Mouse (Mus musculus) liver, embryonic 15.5 days (tissue): Measurements from ENCODE around the gene Sav1. TPM values are rescaled to one million over a fixed set of nuclear protein-coding genes. Genes with fewer than 3 reads are reported as not detected.
A peak's percentile ranks its signal among the peaks of the same experiment; 100 is the strongest.

Source experiments
- ATAC-seq: fragments of 200-750 bp; cut with Nextera tagmentation; 2 replicates; pipeline ENCODE4 v1.8.0; 2017; ENCODE audit warnings: moderate number of reproducible peaks, mild to moderate bottlenecking, moderate library complexity; ENCODE audit not compliant: insufficient read depth
- H3K27ac ChIP-seq: fragments of 300-500 bp; sonication (generic); replicated peaks from 2 replicates; pipeline ENCODE4 v1.5.1; 2015; ENCODE audit warnings: mild to moderate bottlenecking, inconsistent platforms
- H3K27me3 ChIP-seq: fragments of 300-500 bp; sonication (generic); 2 replicates; pipeline ENCODE4 v1.6.1; 2015; ENCODE audit warnings: mild to moderate bottlenecking, inconsistent platforms
- H3K36me3 ChIP-seq: fragments of 300-500 bp; sonication (generic); replicated peaks from 2 replicates; pipeline ENCODE4 v1.6.1; 2015; ENCODE audit warnings: moderate library complexity, mild to moderate bottlenecking, inconsistent platforms
- H3K4me1 ChIP-seq: fragments of 300-500 bp; sonication (generic); replicated peaks from 2 replicates; pipeline ENCODE4 v1.6.1; 2015; ENCODE audit warnings: inconsistent platforms
- H3K4me2 ChIP-seq: fragments of 300-500 bp; sonication (generic); 2 replicates; pipeline ENCODE4 v1.6.1; 2015; ENCODE audit warnings: moderate library complexity, mild to moderate bottlenecking, inconsistent platforms
- H3K4me3 ChIP-seq: fragments of 300-500 bp; sonication (generic); replicated peaks from 2 replicates; pipeline ENCODE4 v1.5.1; 2015; ENCODE audit warnings: mild to moderate bottlenecking, inconsistent platforms
- H3K9ac ChIP-seq: fragments of 300-500 bp; sonication (generic); 2 replicates; pipeline ENCODE4 v1.6.1; 2015; ENCODE audit warnings: moderate library complexity, mild to moderate bottlenecking, inconsistent platforms
- H3K9me3 ChIP-seq: fragments of 300-500 bp; sonication (generic); replicated peaks from 2 replicates; pipeline ENCODE4 v1.6.1; 2016; ENCODE audit warnings: inconsistent platforms
- WGBS: fragments of 180-500 bp; shearing (Covaris S2); methylation state at CpG from one replicate; pipeline ENCODE4 v1.1.7; 2015; ENCODE audit warnings: mixed read lengths; ENCODE audit not compliant: insufficient replicate concordance; 5-methylcytosine and 5-hydroxymethylcytosine counted together
- polyA plus RNA-seq: library from polyadenylated mRNA; unstranded; fragments of >200 nt; fragmentation: Nextera tagmentation; extraction: Ambion mirVana; gene quantifications from 2 replicates; pipeline ENCODE4 v1.2.1, GENCODE M21; 2015

The Sav1 gene
- polyA plus RNA-seq = 3.7 and 3.8 TPM in 2 replicates

- peaks cover 26% of the 10 kb centered on the region for H3K36me3 ChIP-seq
- peak within 1 kb of the TSS; percentile 94 for H3K27ac ChIP-seq
- peaks cover 37% of the 10 kb centered on the region for H3K4me1 ChIP-seq
- H3K4me3 ChIP-seq = peak within 1 kb of the TSS; percentile 88
- no peaks in the 10 kb centered on the region for H3K9me3 ChIP-seq
- H3K27me3 ChIP-seq = no peaks in the 10 kb centered on the region
- peak; percentile 93 for ATAC-seq
- WGBS = under 1% methylated on average over 84 of the region's 102 CpGs
- peak within 1 kb of the TSS; percentile 96 for H3K9ac ChIP-seq
- peak within 1 kb of the TSS; percentile 86 for H3K4me2 ChIP-seq
Measured at GRCm38 (mm10) chr12:69986786-69987497, at the start of gene Sav1. Sav1 (minus strand) TSS chr12:69987002.

GRCm38 (mm10) chr12:70026233-70026632 lies 39.4 kb upstream of the Sav1 start:
- no peak for ATAC-seq
- Histone ChIP-seq H3K9ac (no peak overlapping the region), H3K36me3 (peaks cover 17% of the 10 kb centered on the region), H3K4me2 (no peak overlapping the region), H3K4me3 (no peak overlapping the region), H3K27me3 (no peaks in the 10 kb centered on the region), H3K9me3 (no peaks in the 10 kb centered on the region), H3K27ac (no peak overlapping the region), H3K4me1 (no peaks in the 10 kb centered on the region)

GRCm38 (mm10) chr12:70025431-70025830 lies 38.6 kb upstream of the Sav1 start:
- H3K4me2 ChIP-seq = no peak overlapping the region
- H3K27me3 ChIP-seq = no peaks in the 10 kb centered on the region
- ATAC-seq = no peak
- WGBS = 78% methylated on average over 6 of the region's 6 CpGs
- no peak overlapping the region for H3K9ac ChIP-seq
- H3K36me3 ChIP-seq = peaks cover 21% of the 10 kb centered on the region
- no peaks in the 10 kb centered on the region for H3K4me1 ChIP-seq
- no peak overlapping the region for H3K27ac ChIP-seq
- H3K4me3 ChIP-seq = no peak overlapping the region
- no peaks in the 10 kb centered on the region for H3K9me3 ChIP-seq

- 74% methylated on average over 4 of the region's 4 CpGs for WGBS
- Histone ChIP-seq H3K9ac (no peak overlapping the region), H3K27ac (no peak overlapping the region), H3K4me1 (no peaks in the 10 kb centered on the region), H3K36me3 (peaks cover 26% of the 10 kb centered on the region), H3K9me3 (no peaks in the 10 kb centered on the region), H3K4me3 (no peak overlapping the region), H3K4me2 (no peak overlapping the region), H3K27me3 (no peaks in the 10 kb centered on the region)
- ATAC-seq = no peak
Measured at GRCm38 (mm10) chr12:70023580-70023979, 36.8 kb upstream of the Sav1 start.

GRCm38 (mm10) chr12:70018153-70018552 lies 31.4 kb upstream of the Sav1 start:
- no peak for ATAC-seq
- Histone ChIP-seq H3K4me3 (no peak overlapping the region), H3K9me3 (no peaks in the 10 kb centered on the region), H3K27me3 (no peaks in the 10 kb centered on the region), H3K4me1 (no peaks in the 10 kb centered on the region), H3K27ac (no peak overlapping the region), H3K9ac (no peak overlapping the region), H3K36me3 (0 out of 2 replicates have a peak, but pooled peaks cover 14% of the 10 kb centered on the region), H3K4me2 (no peak overlapping the region)
- 47% methylated on average over 4 of the region's 4 CpGs for WGBS

- Histone ChIP-seq H3K4me3 (no peak overlapping the region), H3K27me3 (no peaks in the 10 kb centered on the region), H3K4me2 (no peak overlapping the region), H3K36me3 (peaks cover 16% of the 10 kb centered on the region; the same call in 1 of the 2 replicates), H3K9ac (no peak overlapping the region), H3K4me1 (no peaks in the 10 kb centered on the region), H3K27ac (no peak overlapping the region), H3K9me3 (no peaks in the 10 kb centered on the region)
- whole genome bisulfite sequencing = 57% methylated on average over 4 of the region's 4 CpGs
- no peak for ATAC-seq
Measured at GRCm38 (mm10) chr12:70015936-70016335, 29.1 kb upstream of the Sav1 start.

- Histone ChIP-seq H3K27me3 (no peaks in the 10 kb centered on the region), H3K9me3 (no peaks in the 10 kb centered on the region), H3K27ac (no peak overlapping the region), H3K36me3 (peaks cover 6% of the 10 kb centered on the region; the same call in 1 of the 2 replicates), H3K4me3 (no peak overlapping the region), H3K9ac (no peak overlapping the region), H3K4me2 (no peak overlapping the region), H3K4me1 (no peaks in the 10 kb centered on the region)
- WGBS = 74% methylated on average over 5 of the region's 5 CpGs
- no peak for ATAC-seq
Measured at GRCm38 (mm10) chr12:70011681-70012080, 24.9 kb upstream of the Sav1 start.

GRCm38 (mm10) chr12:70010356-70010755 lies 23.6 kb upstream of the Sav1 start:
- ATAC-seq = no peak
- Histone ChIP-seq H3K4me3 (no peak overlapping the region), H3K4me2 (no peak overlapping the region), H3K9ac (no peak overlapping the region), H3K27ac (no peak overlapping the region), H3K9me3 (no peaks in the 10 kb centered on the region), H3K27me3 (no peaks in the 10 kb centered on the region), H3K4me1 (no peaks in the 10 kb centered on the region), H3K36me3 (peaks cover 6% of the 10 kb centered on the region; the same call in 1 of the 2 replicates)
- WGBS = 75% methylated on average over 4 of the region's 4 CpGs

- Histone ChIP-seq H3K4me1 (no peaks in the 10 kb centered on the region), H3K36me3 (no peaks in the 10 kb centered on the region), H3K27ac (no peak overlapping the region), H3K4me3 (no peak overlapping the region), H3K9me3 (no peaks in the 10 kb centered on the region), H3K4me2 (no peak overlapping the region), H3K27me3 (no peaks in the 10 kb centered on the region), H3K9ac (no peak overlapping the region)
- no peak for ATAC-seq
- WGBS = 35% methylated on average over 4 of the region's 4 CpGs
Measured at GRCm38 (mm10) chr12:70005103-70005502, 18.3 kb upstream of the Sav1 start.

- 56% methylated on average over 13 of the region's 13 CpGs for WGBS
- no peak overlapping the region for H3K4me2 ChIP-seq
Measured at GRCm38 (mm10) chr12:69998186-69998983, 11.6 kb upstream of the Sav1 start.

GRCm38 (mm10) chr12:69995382-69995781 lies 8.6 kb upstream of the Sav1 start:
- no peak for ATAC-seq
- Histone ChIP-seq H3K27me3 (0 out of 2 replicates have a peak, but pooled peaks cover 3% of the 10 kb centered on the region), H3K4me3 (no peak overlapping the region), H3K4me1 (no peaks in the 10 kb centered on the region), H3K9ac (no peak overlapping the region), H3K27ac (no peak overlapping the region), H3K9me3 (no peaks in the 10 kb centered on the region), H3K36me3 (no peaks in the 10 kb centered on the region), H3K4me2 (no peak overlapping the region)
- whole genome bisulfite sequencing = 67% methylated on average over 3 of the region's 3 CpGs

More at GRCm38 (mm10) chr12:69998186-69998983, 11.6 kb upstream of the Sav1 start:
- H3K4me3 ChIP-seq = no peak overlapping the region
- no peak for ATAC-seq
- H3K9ac ChIP-seq = no peak overlapping the region
- H3K9me3 ChIP-seq = no peaks in the 10 kb centered on the region
- 0 out of 2 replicates have a peak, but pooled peaks cover 3% of the 10 kb centered on the region for H3K27me3 ChIP-seq
- H3K36me3 ChIP-seq = no peaks in the 10 kb centered on the region
- H3K27ac ChIP-seq = no peak overlapping the region
- no peaks in the 10 kb centered on the region for H3K4me1 ChIP-seq
